Mouse (Mus musculus) lung, adult 2 months (tissue): Measurements from ENCODE around the gene Atg10.

Experiments used
- CTCF ChIP-seq: fragments of 200-500 bp; IDR thresholded peaks from 2 replicates; pipeline ENCODE4 v1.5.1; 2011; ENCODE audit warnings: mild to moderate bottlenecking, low read length, control low read depth; ENCODE audit not compliant: insufficient read depth
- POLR2A ChIP-seq: fragments of 200-500 bp; IDR thresholded peaks from 2 replicates; pipeline ENCODE4 v1.6.1; 2011; ENCODE audit warnings: low read depth, mild to moderate bottlenecking, control low read depth, low read length, borderline replicate concordance; ENCODE audit errors: extremely low read depth

- TF ChIP-seq CTCF = no peak
- TF ChIP-seq POLR2A = no peak
Observed at GRCm38 (mm10) chr13:90960591-90960990, 263.2 kb downstream of the Atg10 start.
